Mouse (Mus musculus) adrenal gland, postnatal 25 days (tissue): ENCODE measurements around the gene Gm17455. TPM values are rescaled to one million over a fixed set of nuclear protein-coding genes. Genes with fewer than 3 reads are reported as not detected.

ENCODE experiments used
- DNase-seq: peaks from one replicate; pipeline ENCODE4 v3.0.0; 2021; ENCODE audit warnings: mixed read lengths
- long read RNA-seq: library from polyadenylated mRNA; stranded (forward); transcript quantifications from one replicate; pipeline ENCODE4 v2.0.0, GENCODE M21; 2021
- total RNA-seq: library from RNA; stranded (reverse); gene quantifications from 2 replicates; pipeline ENCODE4 v1.2.3, GENCODE M21; 2021

Gm17455 gene
- not detected in 2 replicates for total RNA-seq
- long read RNA-seq, result 0 reads

DNA sequence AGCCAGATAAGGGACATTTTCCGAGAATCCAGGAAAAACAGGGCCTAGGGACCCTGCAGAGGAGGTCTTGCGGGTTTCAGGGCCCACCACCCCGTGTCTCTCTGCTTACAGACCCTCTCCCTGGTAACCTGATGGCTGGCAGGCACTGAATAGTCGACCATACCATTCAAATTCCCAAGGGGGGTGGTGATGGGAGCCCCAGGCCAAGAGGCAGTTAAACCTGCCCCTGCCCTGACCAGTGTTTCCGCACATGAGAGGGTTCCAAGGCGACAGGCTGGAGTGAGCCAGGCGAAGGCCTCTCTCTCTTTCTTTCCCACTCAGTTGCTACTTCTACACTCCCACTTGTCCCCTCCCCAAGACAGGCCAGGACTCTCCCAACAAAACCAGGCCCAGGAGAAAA is at the start of gene Gm17455:
TSS of gene Gm17455 (plus strand) at position 278 of the 400 bp plus-strand sequence.
- no peak for DNase-seq

DNA sequence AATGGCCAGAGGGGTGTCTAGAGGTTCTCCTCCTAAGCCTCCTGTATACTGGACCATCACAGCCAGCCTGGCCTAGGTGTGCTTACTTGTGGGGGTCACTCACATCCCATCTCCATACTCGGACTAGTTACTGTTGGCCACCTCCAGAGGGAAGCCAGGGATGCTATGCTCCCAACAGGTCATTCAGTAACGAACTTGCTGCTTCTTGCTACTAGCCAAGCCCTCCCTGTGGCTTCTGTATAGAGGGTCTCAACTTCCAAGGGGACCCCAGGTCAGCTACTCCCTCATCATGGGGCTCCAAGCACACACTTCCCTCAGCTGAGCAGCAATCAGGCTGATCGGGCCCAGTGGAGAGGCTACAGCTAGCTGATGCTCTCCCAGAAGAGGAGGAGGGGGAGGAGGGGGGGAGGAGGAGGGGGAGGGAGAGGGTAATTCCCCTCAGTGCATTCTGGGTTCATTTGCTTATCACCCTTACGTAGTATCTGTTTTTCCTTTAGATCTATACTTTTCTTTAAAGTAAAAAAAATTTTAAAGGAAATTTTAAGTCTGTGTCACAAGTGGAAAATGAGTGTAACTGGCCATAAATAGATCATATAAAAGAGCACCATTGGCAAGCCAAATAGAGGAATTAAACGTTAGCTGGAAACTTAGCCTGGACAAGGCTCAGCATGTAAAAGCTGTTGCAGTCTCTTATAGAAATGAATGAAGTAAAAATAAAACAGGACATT is 49.3 kb upstream of the Gm17455 start:
- DNase-seq, result no peak

DNA sequence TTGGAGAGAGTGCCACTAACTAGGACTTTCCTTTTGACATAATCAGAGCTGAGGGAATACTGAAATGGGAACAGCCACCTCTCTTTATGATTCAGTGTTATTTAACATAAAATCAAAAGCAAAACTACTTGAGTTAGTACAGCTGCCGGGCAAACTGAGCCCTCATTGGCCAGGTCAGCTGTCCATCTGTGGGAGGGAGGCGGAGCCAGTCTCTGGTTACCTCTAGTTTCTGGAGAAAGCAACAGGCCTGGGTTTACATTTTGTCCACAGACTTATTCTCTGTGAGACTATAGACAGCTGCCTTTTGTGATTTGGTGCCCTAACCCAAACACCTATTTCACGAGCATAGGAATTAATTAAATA is 48.7 kb upstream of the Gm17455 start:
- peak; percentile 96 for DNase-seq

GRCm38 (mm10) chr10:60351248-60351647 is 48.3 kb upstream of the Gm17455 start:
- DNase-seq, result no peak

DNA sequence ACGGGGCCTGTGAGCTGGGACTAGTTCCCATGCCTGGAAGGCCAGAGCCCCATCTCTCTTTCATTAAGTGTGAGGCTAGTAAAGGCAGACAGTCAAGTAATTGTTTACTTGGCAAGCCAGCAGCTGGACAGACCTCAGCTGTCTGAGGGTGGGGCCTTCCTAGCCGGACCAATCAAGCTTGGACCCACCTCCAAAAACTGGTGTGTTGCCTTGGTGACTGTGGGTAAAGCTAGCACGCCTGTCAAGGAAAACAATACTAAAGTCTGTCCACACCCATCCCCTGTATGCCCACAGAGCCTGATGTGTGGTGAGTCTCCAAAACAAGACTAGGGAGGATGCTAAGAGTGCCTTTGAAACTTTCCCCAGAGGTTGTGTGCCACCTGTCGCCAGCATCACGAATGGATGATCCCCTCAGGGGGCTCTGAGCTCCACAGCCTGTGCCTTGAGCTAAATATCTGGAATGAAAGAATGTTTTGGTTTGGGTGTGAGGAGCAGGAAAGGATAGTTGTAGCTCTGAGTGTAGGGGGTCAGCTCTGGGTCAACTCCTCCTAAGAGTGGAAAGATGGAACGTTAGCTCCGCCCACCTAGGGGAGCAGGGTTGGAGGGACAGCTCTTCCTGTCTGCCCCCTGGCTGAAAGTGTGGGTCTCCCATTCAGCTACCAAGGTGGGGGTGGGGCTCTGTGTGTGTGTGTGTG is 47.6 kb upstream of the Gm17455 start:
- DNase-seq, result no peak

DNA sequence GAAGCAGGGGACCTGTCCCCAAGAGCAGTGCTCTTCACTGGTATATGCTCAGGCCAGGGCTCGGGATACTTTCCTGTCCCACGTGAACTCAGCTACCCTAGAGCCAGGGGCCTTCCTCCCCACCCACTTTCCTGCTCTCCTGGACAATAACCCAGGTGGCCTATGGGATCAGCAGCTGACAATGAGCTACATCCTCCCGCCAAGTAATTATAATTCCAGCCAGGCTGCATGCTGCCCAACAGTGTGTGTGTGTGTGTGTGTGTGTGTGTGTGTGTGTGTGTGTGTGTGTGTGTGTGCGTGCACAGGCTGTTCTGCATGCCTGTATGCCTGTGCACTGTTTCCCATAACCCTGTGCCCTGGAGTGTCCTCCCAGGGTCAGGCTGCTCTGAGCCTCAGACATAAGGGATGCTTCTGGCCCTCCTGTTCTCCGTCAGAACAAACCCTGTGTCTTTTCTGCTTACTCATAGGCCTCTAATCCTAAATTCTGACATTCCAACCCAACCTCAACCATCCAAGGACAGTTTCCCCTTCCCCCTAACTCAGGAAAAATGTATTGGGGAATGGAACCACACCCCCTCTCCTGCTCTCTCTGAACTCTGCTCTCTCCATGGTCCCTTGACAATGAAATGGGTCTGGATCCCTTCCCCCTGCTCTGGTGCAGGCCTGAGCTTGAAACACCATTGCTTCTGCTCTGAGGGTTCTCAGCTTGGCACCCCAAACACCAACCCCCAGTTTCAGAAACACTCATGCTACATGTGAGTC is 46.1 kb upstream of the Gm17455 start:
- no peak for DNase-seq

- DNase-seq, result no peak
Observed at GRCm38 (mm10) chr10:60354003-60354325, 45.6 kb upstream of the Gm17455 start.

DNA sequence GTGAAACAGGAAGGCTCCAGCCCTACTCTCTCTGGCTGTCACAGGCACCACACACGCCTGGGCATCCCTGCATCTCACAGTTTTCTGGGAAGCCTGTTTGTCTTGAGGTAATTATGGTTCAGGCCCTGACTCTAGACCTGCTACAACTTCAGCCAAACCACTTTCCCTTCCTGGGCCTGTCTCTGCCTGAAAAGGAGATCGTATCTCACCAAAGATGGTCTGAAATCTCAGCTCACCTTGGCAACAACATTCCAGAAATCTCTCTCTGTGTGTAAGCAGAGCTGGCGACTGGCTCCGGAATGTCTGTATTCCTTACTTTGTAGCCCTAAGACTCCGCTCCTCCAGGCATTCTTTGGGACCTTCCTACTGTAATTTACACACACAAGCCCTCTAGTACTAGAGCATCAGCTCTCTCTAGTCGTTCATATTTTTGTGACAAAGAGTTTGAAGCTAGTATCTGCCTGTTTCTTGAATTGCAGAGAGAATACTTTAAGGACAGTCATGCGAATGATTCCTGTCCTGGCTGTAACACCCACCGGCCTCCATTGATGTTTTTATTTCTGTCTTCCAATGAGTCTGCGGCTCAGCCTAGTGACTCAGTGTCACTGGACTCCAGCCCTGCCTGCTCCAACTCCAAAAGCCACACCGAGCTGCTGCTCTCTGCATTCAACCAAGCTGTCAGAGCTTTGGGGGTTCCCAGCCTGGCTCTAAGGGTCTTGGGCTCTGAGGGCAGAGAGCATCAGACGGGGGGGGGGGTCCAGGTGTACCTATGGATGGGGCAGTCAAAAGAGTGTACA is 44.4 kb upstream of the Gm17455 start:
- DNase-seq, result peak; percentile 30

DNA sequence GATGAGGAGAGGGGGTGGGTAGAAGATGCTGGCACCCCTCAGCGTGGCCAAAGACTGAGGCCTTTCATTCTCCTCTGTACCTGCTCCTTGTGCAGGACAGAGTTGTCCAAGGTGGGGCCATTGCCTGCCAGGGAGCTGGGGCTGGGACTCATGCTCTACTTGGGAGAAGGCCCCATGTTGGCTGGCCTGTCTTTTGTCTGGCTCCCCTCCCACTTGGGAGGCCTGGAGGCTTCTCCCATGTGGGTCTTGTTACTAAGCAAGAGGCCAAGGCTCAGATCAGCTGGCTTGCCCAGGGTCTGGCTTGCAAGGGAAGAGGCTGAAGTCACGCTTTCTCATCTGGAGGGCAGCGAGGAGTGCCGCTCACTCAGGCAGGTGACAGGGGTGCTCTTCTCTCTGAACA is 42.1 kb upstream of the Gm17455 start:
- DNase-seq, result peak; percentile 41

- no peak for DNase-seq
Observed at GRCm38 (mm10) chr10:60357901-60358300, 41.6 kb upstream of the Gm17455 start.

DNA sequence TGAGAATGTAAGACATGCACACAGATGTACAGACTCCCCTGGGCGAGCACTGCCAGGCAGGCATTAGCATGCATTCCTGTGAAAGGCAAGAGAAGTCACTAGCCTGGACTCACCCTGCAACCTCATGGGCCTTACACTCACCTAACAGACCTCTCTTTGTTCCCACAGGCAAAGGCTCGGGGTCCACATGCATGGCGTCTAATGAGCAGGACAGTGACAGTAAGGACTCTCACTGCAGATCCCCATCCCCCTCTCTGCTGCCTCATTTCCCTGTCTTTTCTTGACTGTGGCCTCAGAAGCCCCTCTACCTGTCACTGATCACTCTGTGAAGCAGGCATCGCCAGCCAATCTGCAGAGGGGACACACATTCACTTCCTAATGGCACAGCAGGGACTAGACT is 40.8 kb upstream of the Gm17455 start:
- DNase-seq, result no peak

DNA sequence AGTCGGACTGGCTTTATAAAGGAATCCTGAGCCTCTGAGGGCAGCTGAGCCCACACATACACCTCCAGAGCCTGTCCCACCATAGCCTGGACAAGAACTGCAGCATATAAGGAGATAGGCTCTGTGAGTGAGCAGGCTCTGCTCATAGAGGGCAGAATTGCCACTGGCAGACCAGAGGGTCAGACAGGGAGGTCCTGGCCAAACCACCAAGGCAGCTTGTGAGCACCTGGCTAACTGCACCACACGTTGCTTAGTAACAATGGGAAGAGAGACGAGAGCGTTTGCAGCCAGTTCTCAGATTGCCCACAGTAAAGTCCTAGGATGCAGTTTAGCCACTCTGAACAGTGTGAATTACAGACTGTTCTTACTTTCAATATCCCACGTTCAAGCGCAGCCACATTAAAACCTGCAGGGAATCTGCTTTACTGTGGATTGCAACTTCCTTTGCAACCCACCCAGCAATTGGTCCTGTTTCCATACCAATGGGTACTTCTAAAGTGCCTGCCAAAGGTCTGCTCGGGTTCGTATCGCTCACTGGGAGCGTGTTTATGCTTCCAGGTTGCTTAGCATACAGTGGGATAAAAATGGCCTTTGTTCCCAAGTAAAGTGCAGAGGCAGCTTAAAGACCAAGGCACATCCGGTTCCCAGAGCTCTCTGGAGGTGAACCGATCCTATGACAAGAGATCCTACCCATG is 37.8 kb upstream of the Gm17455 start:
- DNase-seq, result no peak

DNA sequence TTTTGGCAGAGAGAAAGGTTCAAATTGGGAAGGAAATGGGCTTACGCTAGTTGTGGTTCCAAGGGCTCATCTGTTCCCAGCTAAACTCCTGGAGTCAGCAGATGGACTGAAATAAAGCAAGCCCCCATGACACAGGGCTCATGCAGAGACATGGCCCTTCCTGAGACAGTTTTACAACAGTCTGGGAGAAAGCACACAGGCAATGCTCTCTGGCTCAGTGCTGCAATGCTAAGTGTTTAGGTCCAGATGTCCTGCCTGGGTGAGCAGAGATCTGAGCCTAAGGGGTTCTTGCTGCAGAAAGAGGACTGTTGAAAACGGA is 37.3 kb upstream of the Gm17455 start:
- no peak for DNase-seq

DNA sequence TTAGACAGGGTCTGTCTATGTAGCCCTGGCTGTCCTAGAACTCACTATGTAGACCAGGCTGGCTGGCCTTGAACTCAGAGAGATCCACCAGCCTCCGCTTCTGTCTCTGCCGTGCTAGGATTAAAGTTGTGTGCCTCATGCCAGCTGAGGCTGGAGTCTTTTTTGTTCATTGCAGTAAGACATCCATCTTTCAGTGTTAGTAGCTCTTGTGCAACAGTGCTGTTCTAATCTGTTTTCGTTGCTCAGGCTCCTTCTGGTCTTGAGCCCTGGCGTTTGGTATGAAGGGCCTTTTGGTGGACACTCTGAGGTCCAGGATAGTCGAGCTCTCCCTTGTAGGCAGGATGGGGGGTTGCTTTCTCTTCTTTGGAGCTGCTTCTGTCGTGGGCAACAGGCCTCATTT is 36.1 kb upstream of the Gm17455 start:
- no peak for DNase-seq

DNA sequence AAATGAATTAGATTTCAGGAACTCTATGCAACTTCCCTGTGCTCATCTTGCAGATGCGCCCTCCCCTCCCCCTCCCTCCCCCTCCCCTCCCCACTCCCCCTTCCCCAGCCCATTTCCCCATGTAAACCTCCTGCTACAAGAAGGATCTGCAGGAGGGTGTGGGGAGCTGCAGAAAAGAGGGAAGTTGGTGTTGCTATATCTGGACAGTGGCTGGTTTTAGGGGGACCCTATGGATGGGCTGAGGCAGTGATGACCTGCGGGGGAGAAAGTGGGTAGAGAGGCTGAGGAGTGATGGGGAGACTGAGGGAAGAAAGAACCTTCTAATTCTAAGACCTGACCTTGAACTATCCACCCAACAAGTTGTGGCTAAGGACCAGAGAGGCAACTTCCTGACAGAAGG is 32.4 kb upstream of the Gm17455 start:
- no peak for DNase-seq

GRCm38 (mm10) chr10:60367904-60368303 is 31.6 kb upstream of the Gm17455 start:
- no peak for DNase-seq

- DNase-seq, result no peak
Observed at GRCm38 (mm10) chr10:60369405-60369804, 30.1 kb upstream of the Gm17455 start.

DNA sequence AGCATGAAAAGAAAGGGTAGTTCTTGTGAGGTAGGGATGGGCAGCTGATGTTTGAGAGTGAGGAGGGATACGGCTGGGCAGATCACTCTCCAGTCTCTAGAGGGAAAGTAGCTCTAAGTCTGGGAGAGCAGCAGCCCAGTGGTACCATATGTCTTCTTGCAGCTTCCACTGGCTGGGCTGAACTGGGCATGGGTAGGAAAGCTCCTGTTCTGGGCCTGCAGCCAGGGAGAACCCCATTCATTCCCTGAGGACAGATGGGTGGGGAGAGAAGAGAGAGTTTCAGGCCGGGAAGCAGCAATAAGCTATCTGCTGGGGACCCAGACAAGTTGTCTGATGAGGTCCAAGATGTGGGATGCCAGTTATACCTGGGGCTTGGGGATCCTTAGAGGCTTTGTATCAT is 29.4 kb upstream of the Gm17455 start:
- DNase-seq, result no peak

GRCm38 (mm10) chr10:60370601-60371061 is 28.9 kb upstream of the Gm17455 start:
- no peak for DNase-seq

- DNase-seq, result no peak
Observed at GRCm38 (mm10) chr10:60371596-60372386, 27.7 kb upstream of the Gm17455 start.

DNA sequence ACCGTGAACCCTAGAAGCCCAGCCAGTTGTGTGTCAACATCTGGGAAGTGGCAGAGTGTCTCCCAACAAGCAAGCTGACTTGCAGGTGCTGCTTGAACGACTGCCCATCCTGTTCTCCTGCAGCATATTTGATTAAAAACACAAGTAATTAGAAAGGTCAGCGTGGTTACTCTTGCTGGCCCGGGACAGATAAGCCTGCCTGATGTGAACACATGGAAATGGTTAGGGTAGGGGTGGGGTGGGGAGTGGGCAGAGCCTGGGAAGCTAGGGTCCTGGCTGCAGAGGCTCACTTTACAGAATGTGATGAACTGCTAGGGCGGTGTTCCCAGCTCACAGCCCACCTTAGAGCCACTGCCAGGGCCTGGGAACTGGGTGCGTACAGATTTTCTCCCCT is 26.0 kb upstream of the Gm17455 start:
- no peak for DNase-seq
